ENCODE assay signal across 10 mouse cellular contexts in genomic region chr1:182028231-182029210, GRCm38 (mm10). TPM values are rescaled to one million over a fixed set of nuclear protein-coding genes. Genes with fewer than 3 reads are reported as not detected.
DNase-seq lines count a peak whose midpoint lies in the region; ATAC-seq and TF ChIP-seq lines count a peak whose summit lies in the region.
"Had no signal": no experiment of that assay in that cellular context is flagged by ENCODE, and none has a peak within 500 bp of the region (broad histone marks: within the 10 kb centered on the region; RNA-seq: fewer than 3 reads in every experiment).

No protein-coding gene starts in this region.

- 0 out of 2 replicates have a peak overlapping the region, but pooled peaks have one; percentile 23 for H3K27ac ChIP-seq in small intestine, adult 2 months (ENCODE audit: insufficient read depth, low read depth, low read length)
- H3K27ac ChIP-seq: embryonic facial prominence, embryonic 12.5 days; kidney, postnatal 0 days; neural tube, embryonic 12.5 days had no signal

- peak overlapping the region; percentile 6 for H3K4me3 ChIP-seq in megakaryocyte, embryonic 14.5 days (replicated peaks)
- H3K4me3 ChIP-seq in small intestine, adult 2 months (ENCODE audit: low read depth, low read length): no peak overlapping the region
- H3K4me3 ChIP-seq: embryonic facial prominence, embryonic 12.5 days; neural tube, embryonic 12.5 days had no signal

- peak; percentile 35 for DNase-seq in brain, adult 2 months (ENCODE audit: low read depth, low spot score)
- peak; percentile 24 to 47 for DNase-seq in heart, adult 9 months (ENCODE audit: low spot score in 2 of 2)
- DNase-seq in adrenal gland, postnatal 10 days: no peak
- DNase-seq in MN1 (ENCODE audit: low spot score): no peak

- 77% methylated on average over 25 of the region's 25 CpGs for WGBS in small intestine, adult 2 months

- TF ChIP-seq CTCF in small intestine, adult 2 months (IDR thresholded peaks at IDR 0.05; ENCODE audit: extremely low read depth, insufficient read length, insufficient replicate concordance, low read depth, low read length): no peak

- no peak for TF ChIP-seq POLR2A in small intestine, adult 2 months (IDR thresholded peaks at IDR 0.05; ENCODE audit: low read depth, low read length)

- H3K9me3 ChIP-seq in megakaryocyte, embryonic 14.5 days: no peaks in the 10 kb centered on the region
- H3K9me3 ChIP-seq: embryonic facial prominence, embryonic 12.5 days; neural tube, embryonic 12.5 days had no signal

- ATAC-seq in megakaryocyte, adult 5-6 weeks (ENCODE audit: poor library complexity, severe bottlenecking): no peak

- peaks cover 24% of the 10 kb centered on the region for H3K4me1 ChIP-seq in megakaryocyte, embryonic 14.5 days
- H3K4me1 ChIP-seq in small intestine, adult 2 months (ENCODE audit: control insufficient read depth, insufficient read depth, insufficient read length, low read length): no peaks in the 10 kb centered on the region
- H3K4me1 ChIP-seq: neural tube, embryonic 12.5 days had no signal

- no peaks in the 10 kb centered on the region for H3K36me3 ChIP-seq in megakaryocyte, embryonic 14.5 days (replicated peaks; ENCODE audit: low read length)
- no peaks in the 10 kb centered on the region for H3K36me3 ChIP-seq in small intestine, adult 2 months (ENCODE audit: control insufficient read depth, insufficient read depth, low read length)
- H3K36me3 ChIP-seq: embryonic facial prominence, embryonic 12.5 days; neural tube, embryonic 12.5 days had no signal

- peaks cover 19% of the 10 kb centered on the region for H3K27me3 ChIP-seq in megakaryocyte, embryonic 14.5 days (replicated peaks)
- H3K27me3 ChIP-seq in small intestine, adult 2 months (ENCODE audit: control insufficient read depth, insufficient read depth, low read length): no peaks in the 10 kb centered on the region
- H3K27me3 ChIP-seq: embryonic facial prominence, embryonic 12.5 days; neural tube, embryonic 12.5 days had no signal

RNA-seq across cellular contexts. Expression of gene Enah, which starts 8.7 kb away (rescaled TPM):
- 37.0 and 100 TPM in 2 replicates for polyA plus RNA-seq in megakaryocyte, embryonic 14.5 days (2012; ENCODE audit: insufficient read depth, low replicate concordance)
- 0.68 and 1.9 TPM in 2 replicates for total RNA-seq in megakaryocyte, adult 5-6 weeks (2015)
- 0.57 and 1.3 TPM in 2 replicates for total RNA-seq in megakaryocyte, adult 5-6 weeks (2017)
- polyA plus RNA-seq in small intestine, adult 2 months (2012; rRNA removed): 3.9 and 4.1 TPM in 2 replicates
- 10 to 100 TPM; 58.9 to 72.2 TPM for total RNA-seq in adrenal gland, postnatal 10 days (2021)

Comparison
In these comparisons a context has a peak if more than half of its experiments do, and no peak if none do; other contexts are left out.
1. DNase-seq: peak in brain, adult 2 months (single experiment) and heart, adult 9 months (2 of 2); none in adrenal gland, postnatal 10 days (single experiment) and MN1 (single experiment).
2. RNA of gene Enah, which starts 8.7 kb away (total RNA-seq): 58.9 to 72.2 TPM in adrenal gland, postnatal 10 days; 0.57 to 1.9 TPM in megakaryocyte, adult 5-6 weeks; every median in the first group is over 10 times any median in the second.